Mouse (Mus musculus) intestine, embryonic 15.5 days (tissue): ENCODE results near the gene Ppp1r12a. TPM values are rescaled to one million over a fixed set of nuclear protein-coding genes. Genes with fewer than 3 reads are reported as not detected.

Source experiments
- ATAC-seq: fragments of 200-750 bp; cut with Nextera tagmentation; 2 replicates; pipeline ENCODE4 v1.8.0; 2017; ENCODE audit warnings: moderate TSS enrichment, moderate library complexity
- H3K27ac ChIP-seq: fragments of 300-500 bp; sonication (generic); 2 replicates; pipeline ENCODE4 v1.5.1; 2015; ENCODE audit warnings: mild to moderate bottlenecking, inconsistent platforms
- H3K27me3 ChIP-seq: fragments of 300-500 bp; sonication (generic); replicated peaks from 2 replicates; pipeline ENCODE4 v1.6.1; 2015; ENCODE audit warnings: inconsistent platforms
- H3K36me3 ChIP-seq: fragments of 300-500 bp; sonication (generic); 2 replicates; pipeline ENCODE4 v1.6.1; 2015; ENCODE audit warnings: inconsistent platforms
- H3K4me1 ChIP-seq: fragments of 300-500 bp; sonication (generic); replicated peaks from 2 replicates; pipeline ENCODE4 v1.6.1; 2015; ENCODE audit warnings: inconsistent platforms
- H3K4me2 ChIP-seq: fragments of 300-500 bp; sonication (generic); replicated peaks from 2 replicates; pipeline ENCODE4 v1.6.1; 2015; ENCODE audit warnings: mild to moderate bottlenecking, inconsistent platforms
- H3K4me3 ChIP-seq: fragments of 300-500 bp; sonication (generic); replicated peaks from 2 replicates; pipeline ENCODE4 v1.5.1; 2015; ENCODE audit warnings: inconsistent platforms
- H3K9ac ChIP-seq: fragments of 300-500 bp; sonication (generic); 2 replicates; pipeline ENCODE4 v1.6.1; 2015; ENCODE audit warnings: inconsistent platforms
- H3K9me3 ChIP-seq: fragments of 300-500 bp; sonication (generic); 2 replicates; pipeline ENCODE4 v1.6.1; 2016; ENCODE audit warnings: inconsistent platforms
- WGBS: fragments of 180-500 bp; shearing (Covaris S2); methylation state at CpG from one replicate; pipeline ENCODE4 v1.1.7; 2015; 5-methylcytosine and 5-hydroxymethylcytosine counted together
- polyA plus RNA-seq: library from polyadenylated mRNA; unstranded; fragments of >200 nt; fragmentation: Nextera tagmentation; extraction: Ambion mirVana; gene quantifications from 2 replicates; pipeline ENCODE4 v1.2.1, GENCODE M21; 2015

Ppp1r12a gene
- 98.1 and 105 TPM in 2 replicates for polyA plus RNA-seq

DNA sequence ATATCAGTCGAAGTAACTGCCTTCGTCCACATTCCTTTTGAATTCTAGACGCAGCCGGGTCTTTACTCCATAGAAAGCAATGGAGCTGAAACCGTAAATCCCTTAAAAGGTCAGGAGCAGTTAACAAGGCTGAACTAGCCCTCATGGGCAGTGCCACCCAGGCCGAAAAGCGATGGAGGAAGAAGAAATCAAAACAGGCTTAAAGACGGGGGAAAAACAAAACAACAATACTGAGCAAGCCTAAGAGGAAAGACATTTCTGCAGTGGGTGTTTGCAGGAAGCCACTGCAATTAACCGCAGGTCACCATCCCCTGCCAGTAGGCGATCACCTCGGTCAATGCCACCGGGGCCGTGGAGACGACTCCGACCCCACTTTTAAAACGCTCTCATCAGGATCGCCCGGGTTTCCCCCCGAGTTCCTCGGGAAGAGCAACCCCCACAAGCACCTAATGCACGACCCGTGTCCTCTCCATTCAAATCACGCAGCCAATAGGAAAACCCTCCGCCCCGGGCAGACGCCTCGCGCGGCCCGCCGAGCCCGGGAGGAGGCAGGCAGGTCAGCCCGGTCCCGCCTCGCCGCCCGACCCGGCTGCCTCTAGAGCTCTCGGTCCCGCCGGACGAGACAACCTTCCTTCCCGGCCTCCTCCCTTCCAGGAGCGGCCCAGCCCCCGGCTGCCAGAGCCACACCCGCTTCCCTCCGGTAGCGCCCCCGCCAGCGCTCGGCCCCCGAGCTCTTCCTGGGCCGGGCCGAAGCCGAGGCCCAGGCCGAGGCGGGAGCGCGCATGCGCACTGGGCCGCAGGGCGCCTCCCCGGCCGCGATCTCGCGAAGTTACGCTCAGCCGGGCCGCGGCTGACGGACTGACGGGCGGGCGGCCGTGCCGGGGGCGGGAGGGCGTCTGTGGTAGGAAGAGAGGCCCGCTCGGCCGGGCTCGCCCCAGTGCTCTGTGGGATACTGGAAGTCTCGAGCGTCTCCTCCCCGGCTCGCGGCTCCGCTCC, at the start of gene Ppp1r12a:
Ppp1r12a (plus strand) TSS at position 933 of the 996 bp plus-strand sequence.
- Histone ChIP-seq H3K4me3 (peak within 1 kb of the TSS; percentile 100), H3K4me1 (peaks cover 10% of the 10 kb centered on the region), H3K36me3 (no peaks in the 10 kb centered on the region), H3K9ac (peak within 1 kb of the TSS; percentile 100), H3K9me3 (no peaks in the 10 kb centered on the region), H3K27ac (peak within 1 kb of the TSS; percentile 99), H3K4me2 (peak within 1 kb of the TSS; percentile 67), H3K27me3 (no peaks in the 10 kb centered on the region)
- WGBS = under 1% methylated on average over 84 of the region's 89 CpGs
- peak; percentile 97 for ATAC-seq

- no peaks in the 10 kb centered on the region for H3K4me1 ChIP-seq
- H3K9me3 ChIP-seq = no peaks in the 10 kb centered on the region
- no peaks in the 10 kb centered on the region for H3K36me3 ChIP-seq
- H3K27ac ChIP-seq = peak overlapping the region; percentile 77
- H3K9ac ChIP-seq = no peak overlapping the region
- ATAC-seq = peak; percentile 96
- no peaks in the 10 kb centered on the region for H3K27me3 ChIP-seq
- peak overlapping the region; percentile 55 for H3K4me2 ChIP-seq
- H3K4me3 ChIP-seq = 0 out of 2 replicates have a peak overlapping the region, but pooled peaks have one; percentile 15
- WGBS = 22% methylated on average over 17 of the region's 17 CpGs
Observed at GRCm38 (mm10) chr10:108113361-108114237, 48.4 kb upstream of the Ppp1r12a start.

- Histone ChIP-seq H3K27ac (no peak overlapping the region), H3K27me3 (no peaks in the 10 kb centered on the region), H3K9me3 (no peaks in the 10 kb centered on the region), H3K36me3 (no peaks in the 10 kb centered on the region), H3K4me2 (no peak overlapping the region), H3K4me3 (no peak overlapping the region), H3K9ac (no peak overlapping the region), H3K4me1 (no peaks in the 10 kb centered on the region)
- ATAC-seq = no peak
- 81% methylated on average over 13 of the region's 13 CpGs for WGBS
Observed at GRCm38 (mm10) chr10:108118200-108119163, 43.5 kb upstream of the Ppp1r12a start.

DNA sequence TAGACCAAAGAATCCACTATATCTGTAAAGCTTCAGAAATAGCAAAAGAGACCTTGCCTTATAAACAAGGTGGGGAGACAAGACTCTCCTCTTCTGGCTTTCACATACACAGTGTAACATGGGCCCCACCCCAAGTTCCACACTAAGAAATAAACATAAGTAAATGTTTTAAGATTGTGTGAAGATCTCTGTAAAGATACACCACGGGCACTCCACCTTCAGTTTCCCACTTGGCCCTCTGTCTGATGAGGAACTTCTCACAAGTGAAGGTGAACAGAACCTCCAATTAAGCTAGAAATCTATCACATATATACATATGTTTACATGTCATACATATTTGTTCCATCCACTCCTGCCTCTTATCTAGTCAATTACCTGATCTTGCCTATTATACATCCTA, 42.6 kb upstream of the Ppp1r12a start:
- 64% methylated on average over 1 of the region's 1 CpGs for WGBS
- Histone ChIP-seq H3K36me3 (no peaks in the 10 kb centered on the region), H3K9ac (no peak overlapping the region), H3K4me3 (no peak overlapping the region), H3K4me2 (no peak overlapping the region), H3K4me1 (no peaks in the 10 kb centered on the region), H3K9me3 (no peaks in the 10 kb centered on the region), H3K27me3 (no peaks in the 10 kb centered on the region), H3K27ac (no peak overlapping the region)
- no peak for ATAC-seq

DNA sequence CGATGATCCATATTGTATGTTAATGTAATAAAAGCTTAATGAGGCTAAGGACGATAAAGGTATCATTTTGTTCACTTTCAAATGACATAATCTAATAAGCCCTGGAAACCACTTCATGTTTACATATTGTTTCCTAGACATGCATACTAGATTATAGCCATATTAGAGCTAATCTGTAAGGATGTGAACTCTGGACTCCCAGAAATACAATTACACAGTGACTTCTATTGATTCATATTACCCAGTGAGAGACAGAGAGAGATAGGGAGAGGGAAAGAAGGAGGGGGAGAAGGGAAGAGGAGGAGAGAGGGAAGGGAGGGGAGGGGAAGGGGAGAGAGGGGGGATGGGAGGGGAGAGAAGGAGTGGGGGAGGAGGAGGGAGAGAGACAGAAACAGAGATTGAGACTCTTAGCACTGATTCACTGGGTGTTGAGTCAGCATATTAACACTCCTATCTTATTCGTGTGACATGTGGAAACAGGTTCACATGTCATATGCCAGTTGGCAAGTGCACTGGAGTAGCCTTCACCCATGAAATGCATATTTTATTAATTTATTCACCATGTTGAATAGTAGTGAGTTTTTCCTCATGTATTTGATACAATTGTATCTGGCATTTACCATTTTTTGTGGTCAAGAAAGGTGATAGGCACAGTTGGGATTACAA, 36.9 kb upstream of the Ppp1r12a start:
- H3K9ac ChIP-seq = no peak overlapping the region
- H3K27ac ChIP-seq = no peak overlapping the region
- no peak overlapping the region for H3K4me3 ChIP-seq
- peak; percentile 94 for ATAC-seq
- no peaks in the 10 kb centered on the region for H3K27me3 ChIP-seq
- no peak overlapping the region for H3K4me2 ChIP-seq
- 68% methylated on average over 3 of the region's 3 CpGs for WGBS
- H3K4me1 ChIP-seq = no peaks in the 10 kb centered on the region
- H3K36me3 ChIP-seq = no peaks in the 10 kb centered on the region
- no peaks in the 10 kb centered on the region for H3K9me3 ChIP-seq

DNA sequence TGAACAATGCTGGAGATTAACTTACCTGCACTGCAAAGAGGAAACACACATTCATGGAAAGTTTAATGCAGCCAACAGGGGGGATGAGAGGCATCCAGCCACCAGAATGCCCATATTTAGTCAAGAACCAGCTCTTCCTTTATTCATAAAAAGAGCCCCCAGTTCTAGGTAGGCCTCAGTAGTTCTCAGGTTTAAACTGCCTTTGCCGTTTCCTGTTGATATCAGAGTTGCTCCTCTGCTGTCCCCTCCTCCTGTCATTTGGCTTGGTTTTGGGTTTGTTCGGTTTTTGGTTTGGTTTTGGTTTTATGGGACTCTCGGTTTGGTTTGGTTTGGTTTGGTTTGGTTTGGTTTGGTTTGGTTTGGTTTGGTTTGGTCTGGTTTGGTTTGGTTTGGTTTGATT, 32.8 kb upstream of the Ppp1r12a start:
- WGBS = 93% methylated on average over 3 of the region's 3 CpGs

GRCm38 (mm10) chr10:108131858-108132257, 30.1 kb upstream of the Ppp1r12a start:
- H3K9ac ChIP-seq = no peak overlapping the region
- H3K4me2 ChIP-seq = no peak overlapping the region
- H3K27ac ChIP-seq = no peak overlapping the region
- H3K4me3 ChIP-seq = no peak overlapping the region
- no peaks in the 10 kb centered on the region for H3K36me3 ChIP-seq
- ATAC-seq = no peak
- no peaks in the 10 kb centered on the region for H3K9me3 ChIP-seq
- no peaks in the 10 kb centered on the region for H3K4me1 ChIP-seq
- WGBS = 37% methylated on average over 6 of the region's 6 CpGs
- no peaks in the 10 kb centered on the region for H3K27me3 ChIP-seq

More for the DNA sequence above, 32.8 kb upstream of the Ppp1r12a start:
- no peaks in the 10 kb centered on the region for H3K4me1 ChIP-seq
- no peak for ATAC-seq
- H3K36me3 ChIP-seq = no peaks in the 10 kb centered on the region
- H3K4me2 ChIP-seq = no peak overlapping the region
- H3K9me3 ChIP-seq = no peaks in the 10 kb centered on the region
- H3K27me3 ChIP-seq = no peaks in the 10 kb centered on the region
- H3K27ac ChIP-seq = no peak overlapping the region
- H3K4me3 ChIP-seq = no peak overlapping the region
- no peak overlapping the region for H3K9ac ChIP-seq

- H3K9ac ChIP-seq = no peak overlapping the region
- no peaks in the 10 kb centered on the region for H3K36me3 ChIP-seq
- no peak overlapping the region for H3K27ac ChIP-seq
- no peak overlapping the region for H3K4me3 ChIP-seq
- 92% methylated on average over 6 of the region's 6 CpGs for WGBS
- H3K27me3 ChIP-seq = no peaks in the 10 kb centered on the region
- no peak for ATAC-seq
- H3K4me2 ChIP-seq = no peak overlapping the region
- no peaks in the 10 kb centered on the region for H3K4me1 ChIP-seq
- no peaks in the 10 kb centered on the region for H3K9me3 ChIP-seq
Observed at GRCm38 (mm10) chr10:108133253-108133652, 28.7 kb upstream of the Ppp1r12a start.

GRCm38 (mm10) chr10:108133745-108134144, 28.2 kb upstream of the Ppp1r12a start:
- Histone ChIP-seq H3K4me3 (no peak overlapping the region), H3K9ac (no peak overlapping the region), H3K27ac (no peak overlapping the region), H3K9me3 (no peaks in the 10 kb centered on the region), H3K36me3 (no peaks in the 10 kb centered on the region), H3K4me1 (no peaks in the 10 kb centered on the region), H3K4me2 (no peak overlapping the region), H3K27me3 (no peaks in the 10 kb centered on the region)
- ATAC-seq = no peak
- WGBS = 54% methylated on average over 5 of the region's 5 CpGs

DNA sequence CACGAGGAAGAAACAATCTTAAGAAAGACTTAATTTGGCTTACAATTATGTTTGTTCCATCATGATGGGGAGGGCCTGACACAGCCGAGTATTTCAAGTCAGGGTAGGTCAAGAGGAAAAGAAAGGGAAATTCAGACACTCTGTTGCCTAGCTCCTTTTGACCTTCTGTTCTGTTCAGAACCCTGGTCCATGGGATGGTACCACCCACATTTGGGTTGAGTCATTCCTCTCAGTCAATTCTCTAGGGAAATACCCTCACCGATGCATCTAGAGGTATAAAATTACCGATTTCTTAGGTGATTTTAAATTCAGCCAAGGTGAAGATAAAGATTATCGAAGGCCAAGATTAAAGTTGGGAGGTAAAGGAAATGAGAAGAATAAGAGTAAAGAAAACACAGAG, 23.6 kb upstream of the Ppp1r12a start:
- Histone ChIP-seq H3K9ac (no peak overlapping the region), H3K36me3 (no peaks in the 10 kb centered on the region), H3K27ac (no peak overlapping the region), H3K4me3 (no peak overlapping the region), H3K4me2 (no peak overlapping the region), H3K4me1 (no peaks in the 10 kb centered on the region), H3K27me3 (no peaks in the 10 kb centered on the region), H3K9me3 (no peaks in the 10 kb centered on the region)
- ATAC-seq = no peak
- 85% methylated on average over 5 of the region's 5 CpGs for WGBS

DNA sequence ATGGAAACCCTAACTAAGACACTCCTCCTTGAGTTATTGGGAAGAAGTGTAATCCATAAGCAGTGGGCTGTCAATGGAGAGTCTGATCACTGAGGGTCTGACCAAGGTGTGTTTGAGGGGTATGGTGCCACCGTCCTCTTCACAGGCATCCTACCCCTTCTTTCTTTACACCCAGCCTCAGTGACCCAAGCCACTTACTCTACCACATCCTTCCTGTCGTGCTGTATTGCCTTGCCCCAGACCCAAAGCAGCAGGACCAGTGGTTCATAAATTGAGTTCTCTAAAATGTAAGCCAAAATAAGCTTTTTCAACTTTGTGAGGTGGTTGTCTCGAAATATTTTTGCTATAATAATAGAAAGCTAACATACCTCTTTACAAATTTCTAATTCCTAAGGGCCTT, 22.2 kb upstream of the Ppp1r12a start:
- Histone ChIP-seq H3K4me1 (no peaks in the 10 kb centered on the region), H3K27ac (no peak overlapping the region), H3K4me3 (no peak overlapping the region), H3K9ac (no peak overlapping the region), H3K4me2 (no peak overlapping the region), H3K27me3 (no peaks in the 10 kb centered on the region), H3K36me3 (no peaks in the 10 kb centered on the region), H3K9me3 (no peaks in the 10 kb centered on the region)
- 76% methylated on average over 3 of the region's 3 CpGs for WGBS
- ATAC-seq = no peak
